Mouse (Mus musculus) urinary bladder, postnatal 25 days (tissue): ENCODE data around the gene Enkd1.

Source experiments
- DNase-seq: peaks from one replicate; pipeline ENCODE4 v3.0.0; 2022; ENCODE audit warnings: low spot score

Gene Enkd1

GRCm38 (mm10) chr8:105700966-105701824 lies 6.8 kb downstream of the Enkd1 start, which contains the start of the genes Acd and Pard6a:
Gene Acd, minus strand, starts transcription at chr8:105701102.
Gene Pard6a, plus strand, starts transcription at chr8:105701148.
- DNase-seq, result peak; percentile 98

DNA sequence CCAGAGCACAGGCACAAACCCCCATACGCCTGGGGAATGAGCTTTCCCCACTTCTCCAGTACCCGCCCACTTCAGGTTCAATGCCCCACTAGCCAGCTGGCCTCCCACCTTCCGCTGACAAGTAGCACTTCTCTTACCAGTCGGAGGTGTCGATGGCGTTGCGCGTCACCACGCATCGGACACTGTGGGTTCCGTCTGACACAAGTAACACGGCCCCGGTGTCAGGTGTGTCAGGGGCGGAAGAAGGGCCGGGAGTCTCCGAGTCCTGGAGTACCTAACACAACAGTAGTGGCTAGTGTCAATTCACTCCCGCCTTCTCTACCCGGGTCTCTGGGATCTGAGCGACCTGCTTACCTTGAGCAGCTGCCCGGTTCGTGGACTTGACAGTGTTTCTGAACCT lies 7.4 kb downstream of the Enkd1 start:
- DNase-seq, result no peak

GRCm38 (mm10) chr8:105699488-105700215 lies 8.4 kb downstream of the Enkd1 start:
- no peak for DNase-seq

- no peak for DNase-seq
Observed at GRCm38 (mm10) chr8:105698734-105699133, 9.3 kb downstream of the Enkd1 start.

DNA sequence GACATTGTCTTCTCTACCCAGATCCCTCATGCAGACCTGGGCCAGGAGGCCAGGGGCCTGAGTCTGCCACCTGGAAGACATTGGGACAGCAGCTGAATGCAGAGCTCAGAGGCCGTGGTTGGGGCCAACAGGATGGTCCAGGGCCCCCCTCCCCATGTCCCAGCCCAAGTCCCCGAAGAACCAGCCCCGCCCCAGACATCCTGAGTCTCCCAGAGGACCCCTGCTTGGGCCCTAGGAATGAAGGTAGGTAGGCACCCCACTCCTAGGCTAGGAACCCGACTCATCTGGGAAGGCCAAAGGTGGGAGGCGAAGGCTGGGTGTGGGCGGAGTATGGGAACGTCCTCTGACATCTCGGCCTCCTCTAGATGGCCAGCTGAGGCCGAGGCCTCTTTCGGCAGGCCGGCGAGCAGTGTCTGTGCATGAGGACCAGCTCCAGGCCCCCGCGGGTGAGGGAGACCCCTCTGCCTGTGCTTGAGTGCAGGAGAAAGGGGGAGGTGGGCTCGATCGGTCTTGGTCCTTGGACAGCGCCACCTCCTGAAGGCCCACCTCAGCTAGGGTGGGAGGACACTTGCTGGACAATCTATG lies 10.7 kb downstream of the Enkd1 start:
- no peak for DNase-seq

GRCm38 (mm10) chr8:105695080-105695780 lies 12.8 kb downstream of the Enkd1 start:
- DNase-seq, result no peak

GRCm38 (mm10) chr8:105694051-105694799 lies 13.8 kb downstream of the Enkd1 start:
- DNase-seq, result no peak

DNA sequence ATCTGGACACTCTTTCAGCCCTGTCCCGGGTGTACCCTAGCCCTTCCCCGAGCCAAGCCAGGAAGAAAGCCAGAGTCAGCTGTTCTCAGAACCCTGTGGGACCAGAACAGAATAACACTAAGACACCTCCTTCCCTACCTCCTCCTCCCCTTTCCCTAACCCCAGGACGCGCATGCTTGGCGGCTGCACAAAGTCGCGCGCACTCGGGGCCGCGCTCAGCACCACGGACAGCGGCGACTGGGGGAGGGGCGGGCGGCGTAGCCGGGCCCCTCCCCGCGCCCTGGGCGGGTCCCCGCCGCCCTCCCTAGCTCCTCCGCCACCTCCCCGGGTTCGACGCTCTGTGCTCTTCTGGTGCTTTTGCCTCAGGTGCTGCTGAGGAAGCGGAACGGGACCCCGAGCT lies 14.4 kb downstream of the Enkd1 start:
- peak; percentile 62 for DNase-seq

DNA sequence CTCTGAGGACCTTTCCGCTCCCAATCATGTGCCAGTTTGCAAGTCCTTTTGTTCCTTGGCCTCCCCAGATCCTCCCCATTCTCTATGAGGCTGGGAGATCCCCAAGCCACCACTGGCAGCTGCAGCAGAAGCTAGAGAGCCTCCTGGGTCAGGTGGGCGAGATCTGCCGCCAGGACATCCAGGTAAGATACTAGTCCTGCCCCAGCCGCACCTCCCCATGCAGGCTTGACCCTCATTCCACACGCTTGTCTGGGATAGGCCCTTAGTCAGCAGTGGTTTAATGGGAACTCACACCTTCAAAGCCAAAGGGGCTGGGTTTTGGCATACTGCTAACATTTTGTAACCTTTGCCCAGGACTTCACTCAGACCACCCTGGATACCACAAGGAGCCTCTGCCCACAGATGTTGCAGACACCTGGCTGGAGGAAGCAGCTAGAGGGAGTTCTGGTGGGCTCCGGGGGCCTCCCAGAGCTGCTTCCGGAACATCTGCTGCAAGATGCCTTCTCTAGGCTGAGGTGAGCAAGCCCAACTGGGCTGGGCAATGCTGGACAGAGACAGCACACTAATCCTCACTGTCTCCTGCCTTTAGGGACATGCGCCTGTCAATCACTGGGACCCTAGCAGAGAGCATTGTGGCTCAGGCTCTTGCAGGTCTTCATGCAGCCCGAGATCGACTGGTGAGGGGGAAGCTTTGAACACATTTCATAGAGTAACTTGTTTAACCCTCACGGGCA lies 15.4 kb downstream of the Enkd1 start:
- DNase-seq, result no peak

GRCm38 (mm10) chr8:105690978-105691377 lies 17.0 kb downstream of the Enkd1 start:
- DNase-seq, result no peak

DNA sequence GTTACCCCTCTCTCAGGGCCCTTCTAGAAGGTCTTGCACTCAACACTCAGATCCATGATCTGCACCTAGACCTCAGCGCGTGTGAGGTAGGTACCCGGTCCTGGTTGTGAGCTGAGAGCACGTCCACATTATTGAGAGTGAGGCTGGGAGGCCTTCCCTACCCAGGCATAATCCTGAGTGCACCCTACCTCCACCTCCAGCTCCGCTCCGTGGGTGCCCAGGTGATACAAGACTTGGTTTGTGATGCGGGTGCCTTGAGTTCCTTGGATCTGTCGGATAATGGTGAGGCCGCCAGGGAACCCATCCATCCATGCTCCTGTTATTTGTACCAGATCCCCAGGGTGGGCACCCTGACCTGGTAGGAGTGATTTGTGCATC lies 18.0 kb downstream of the Enkd1 start:
- DNase-seq, result no peak

GRCm38 (mm10) chr8:105689256-105689982 lies 18.6 kb downstream of the Enkd1 start:
- DNase-seq, result no peak

GRCm38 (mm10) chr8:105688242-105688752 lies 19.7 kb downstream of the Enkd1 start:
- DNase-seq, result no peak

GRCm38 (mm10) chr8:105687512-105687911 lies 20.5 kb downstream of the Enkd1 start:
- DNase-seq, result no peak

- no peak for DNase-seq
Observed at GRCm38 (mm10) chr8:105686551-105686950, 21.5 kb downstream of the Enkd1 start.

DNA sequence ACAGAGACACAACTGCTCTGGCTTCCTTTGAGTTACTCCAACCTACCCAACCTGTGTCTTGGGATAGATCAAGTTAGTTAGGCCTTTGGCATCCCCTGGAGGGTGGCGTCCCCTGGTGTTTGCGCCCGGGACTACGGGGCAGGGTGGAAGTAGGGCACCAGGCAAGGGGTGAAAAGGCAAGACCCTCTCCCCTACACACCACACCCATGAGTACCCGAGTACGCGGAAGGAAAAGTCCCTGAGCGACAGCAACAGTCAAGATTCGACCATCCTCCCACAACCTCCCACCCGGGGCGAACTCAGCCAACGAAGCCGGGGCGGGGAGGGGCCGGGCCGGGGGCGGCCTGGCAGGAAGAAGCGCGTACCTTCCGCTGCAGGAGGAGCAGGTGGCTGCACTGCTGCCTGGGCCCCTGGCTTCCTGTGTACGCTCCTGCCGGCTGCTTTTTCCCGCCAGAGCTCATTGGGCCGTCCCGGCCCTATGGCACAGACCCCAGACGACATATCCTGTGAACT lies 22.2 kb downstream of the Enkd1 start, which contains the start of gene Carmil2:
Carmil2 (plus strand) TSS at position 479 of the 513 bp plus-strand sequence.
- DNase-seq, result peak; percentile 57

DNA sequence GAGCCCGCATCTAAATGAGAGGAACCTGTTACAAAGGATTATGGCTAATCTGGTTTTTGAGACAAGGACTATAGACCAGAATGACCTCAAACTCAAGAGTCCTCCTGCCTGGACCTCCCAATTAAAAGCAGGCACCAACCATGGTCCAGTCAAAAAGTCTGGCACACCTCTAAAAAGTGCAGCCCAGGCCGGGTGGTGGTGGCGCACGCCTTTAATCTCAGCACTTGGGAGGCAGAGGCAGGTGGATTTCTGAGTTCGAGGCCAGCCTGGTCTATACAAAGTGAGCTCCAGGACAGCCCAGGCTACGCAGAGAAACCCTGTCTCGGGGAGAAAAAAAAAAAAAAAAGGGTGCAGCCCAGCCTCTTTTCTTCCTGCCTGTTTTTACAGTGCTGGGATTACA lies 22.7 kb downstream of the Enkd1 start:
- DNase-seq, result no peak

GRCm38 (mm10) chr8:105677891-105678290 lies 30.1 kb downstream of the Enkd1 start:
- DNase-seq, result no peak

- DNase-seq, result no peak
Observed at GRCm38 (mm10) chr8:105661167-105661566, 46.8 kb downstream of the Enkd1 start.
